Mouse (Mus musculus): ENCODE measurements at regions not wholly inside any gene's neighbourhood (a gene's known extent, or its start where the extent isn't known, plus 50 kb on each side); places are given as distances from the start of the nearest gene placed in this dataset.
"Not testable (repeated sequence)": the region's sequence is repeated elsewhere in the genome, so short reads cannot be mapped to it uniquely, and the experiment has no call there.

GRCm38 (mm10) chr2:85280580-85280979, 58.5 kb downstream of the Olfr987 start:
- Histone ChIP-seq H3K79me2 (replicated peaks; ENCODE audit: control insufficient read depth, insufficient read depth, low read length) (no peaks in the 10 kb centered on the region), H3K36me3 (ENCODE audit: control insufficient read depth, insufficient read depth, low read length) (peaks cover 6% of the 10 kb centered on the region), H3K4me3 (no peak overlapping the region), H3K9ac (ENCODE audit: low read depth, low read length) (no peak overlapping the region), H3K4me1 (ENCODE audit: control insufficient read depth, insufficient read depth, low read length) (peaks cover 10% of the 10 kb centered on the region), H3K27me3 (ENCODE audit: control insufficient read depth, insufficient read depth, low read length) (no peaks in the 10 kb centered on the region), H3K27ac (peak overlapping the region; percentile 70)
- 25% methylated on average over 2 of the region's 2 CpGs for WGBS
- intact Hi-C loops (cut with DNase I) = loop anchor here (1.0 to 10.0 kb wide), 3 partner anchors 15 to 284 kb away; no protein-coding TSS in a partner anchor
- TF ChIP-seq POLR2A (IDR thresholded peaks at IDR 0.05; ENCODE audit: insufficient read depth, low read depth, low read length) (no peak), CTCF (IDR thresholded peaks at IDR 0.05) (no peak), EP300 (IDR thresholded peaks at IDR 0.05; ENCODE audit: insufficient read depth, low read depth, low read length) (no peak)
- DNase-seq = no peak

- no peak overlapping the region for H3K4me3 ChIP-seq
- WGBS = 68% methylated on average over 3 of the region's 3 CpGs
- H3K9ac ChIP-seq (ENCODE audit: low read depth, low read length) = no peak overlapping the region
- H3K4me1 ChIP-seq (ENCODE audit: control insufficient read depth, insufficient read depth, low read length) = peaks cover 2% of the 10 kb centered on the region
- H3K27ac ChIP-seq = no peak overlapping the region
- intact Hi-C loops (cut with DNase I) = no loop called here
- H3K27me3 ChIP-seq (ENCODE audit: control insufficient read depth, insufficient read depth, low read length) = no peaks in the 10 kb centered on the region
- no peak for DNase-seq
- H3K79me2 ChIP-seq (replicated peaks; ENCODE audit: control insufficient read depth, insufficient read depth, low read length) = no peaks in the 10 kb centered on the region
- TF ChIP-seq CTCF (IDR thresholded peaks at IDR 0.05) = no peak
- TF ChIP-seq POLR2A (IDR thresholded peaks at IDR 0.05; ENCODE audit: insufficient read depth, low read depth, low read length) = no peak
- TF ChIP-seq EP300 (IDR thresholded peaks at IDR 0.05; ENCODE audit: insufficient read depth, low read depth, low read length) = no peak
- peaks cover 3% of the 10 kb centered on the region; the same call in 1 of the 2 replicates for H3K36me3 ChIP-seq (ENCODE audit: control insufficient read depth, insufficient read depth, low read length)
These were observed 61.0 kb downstream of the Olfr987 start for GRCm38 (mm10) chr2:85278128-85278527.

- intact Hi-C loops (cut with DNase I) = no loop called here
- Histone ChIP-seq H3K79me2 (replicated peaks; ENCODE audit: control insufficient read depth, insufficient read depth, low read length) (no peaks in the 10 kb centered on the region), H3K36me3 (ENCODE audit: control insufficient read depth, insufficient read depth, low read length) (peaks cover 3% of the 10 kb centered on the region; the same call in 1 of the 2 replicates), H3K27ac (no peak overlapping the region), H3K4me3 (no peak overlapping the region), H3K9ac (ENCODE audit: low read depth, low read length) (no peak overlapping the region), H3K4me1 (ENCODE audit: control insufficient read depth, insufficient read depth, low read length) (peaks cover 2% of the 10 kb centered on the region), H3K27me3 (ENCODE audit: control insufficient read depth, insufficient read depth, low read length) (no peaks in the 10 kb centered on the region)
- TF ChIP-seq CTCF (IDR thresholded peaks at IDR 0.05) (no peak), POLR2A (IDR thresholded peaks at IDR 0.05; ENCODE audit: insufficient read depth, low read depth, low read length) (no peak), EP300 (IDR thresholded peaks at IDR 0.05; ENCODE audit: insufficient read depth, low read depth, low read length) (no peak)
- WGBS = 93% methylated on average over 1 of the region's 1 CpGs
- no peak for DNase-seq
These were observed 61.7 kb downstream of the Olfr987 start for GRCm38 (mm10) chr2:85277433-85277832.

- H3K79me2 ChIP-seq (replicated peaks; ENCODE audit: control insufficient read depth, insufficient read depth, low read length); H3K9ac ChIP-seq (ENCODE audit: low read depth, low read length); H3K4me3 ChIP-seq; H3K36me3 ChIP-seq (ENCODE audit: control insufficient read depth, insufficient read depth, low read length); H3K27ac ChIP-seq; intact Hi-C loops (cut with DNase I); H3K27me3 ChIP-seq (ENCODE audit: control insufficient read depth, insufficient read depth, low read length); H3K4me1 ChIP-seq (ENCODE audit: control insufficient read depth, insufficient read depth, low read length): not testable (repeated sequence)
- WGBS = 79% methylated on average over 14 of the region's 14 CpGs
- DNase-seq = peak; percentile 34 to 51
These were observed 69.8 kb upstream of the Lrrc55 start for GRCm38 (mm10) chr2:85266813-85267212.

- intact Hi-C loops (cut with DNase I) = loop anchor here (1.0 kb wide), 1 partner anchor 15 kb away; no protein-coding TSS in a partner anchor
- TF ChIP-seq CTCF (IDR thresholded peaks at IDR 0.05) = no peak
- no peak for TF ChIP-seq POLR2A (IDR thresholded peaks at IDR 0.05; ENCODE audit: insufficient read depth, low read depth, low read length)
- TF ChIP-seq EP300 (IDR thresholded peaks at IDR 0.05; ENCODE audit: insufficient read depth, low read depth, low read length) = no peak
- H3K27ac ChIP-seq = peak overlapping the region; percentile 62
- no peak overlapping the region for H3K4me3 ChIP-seq
- H3K4me1 ChIP-seq (ENCODE audit: control insufficient read depth, insufficient read depth, low read length) = no peaks in the 10 kb centered on the region; the same call in none of the 2 replicates
- DNase-seq = no peak
- no peaks in the 10 kb centered on the region for H3K79me2 ChIP-seq (replicated peaks; ENCODE audit: control insufficient read depth, insufficient read depth, low read length)
- no peak overlapping the region for H3K9ac ChIP-seq (ENCODE audit: low read depth, low read length)
- peaks cover 5% of the 10 kb centered on the region for H3K36me3 ChIP-seq (ENCODE audit: control insufficient read depth, insufficient read depth, low read length)
- H3K27me3 ChIP-seq (ENCODE audit: control insufficient read depth, insufficient read depth, low read length) = no peaks in the 10 kb centered on the region
These were observed 68.7 kb upstream of the Lrrc55 start for GRCm38 (mm10) chr2:85265667-85266066.

- H3K4me1 ChIP-seq (ENCODE audit: control insufficient read depth, insufficient read depth, low read length) = no peaks in the 10 kb centered on the region; the same call in none of the 2 replicates
- no peaks in the 10 kb centered on the region for H3K27me3 ChIP-seq (ENCODE audit: control insufficient read depth, insufficient read depth, low read length)
- H3K36me3 ChIP-seq (ENCODE audit: control insufficient read depth, insufficient read depth, low read length) = peaks cover 5% of the 10 kb centered on the region
- peak overlapping the region; percentile 62 for H3K27ac ChIP-seq
- intact Hi-C loops (cut with DNase I) = loop anchor here (1.0 kb wide), 1 partner anchor 15 kb away; no protein-coding TSS in a partner anchor
- H3K79me2 ChIP-seq (replicated peaks; ENCODE audit: control insufficient read depth, insufficient read depth, low read length) = no peaks in the 10 kb centered on the region
- H3K9ac ChIP-seq (ENCODE audit: low read depth, low read length) = no peak overlapping the region
- DNase-seq = no peak
- TF ChIP-seq EP300 (IDR thresholded peaks at IDR 0.05; ENCODE audit: insufficient read depth, low read depth, low read length) (no peak), POLR2A (IDR thresholded peaks at IDR 0.05; ENCODE audit: insufficient read depth, low read depth, low read length) (no peak), CTCF (IDR thresholded peaks at IDR 0.05) (no peak)
- H3K4me3 ChIP-seq = no peak overlapping the region
- 21% methylated on average over 2 of the region's 2 CpGs for WGBS
These were observed 68.1 kb upstream of the Lrrc55 start for GRCm38 (mm10) chr2:85265037-85265524.

All from heart, adult 2 months (tissue).